Mouse (Mus musculus) heart, embryonic 16.5 days (tissue): ENCODE data around the gene Phex. TPM values are rescaled to one million over a fixed set of nuclear protein-coding genes. Genes with fewer than 3 reads are reported as not detected.

Source experiments
- ATAC-seq: fragments of 200-750 bp; cut with Nextera tagmentation; replicated peaks from 2 replicates; pipeline ENCODE4 v1.8.0; 2017; ENCODE audit warnings: moderate number of reproducible peaks; ENCODE audit not compliant: insufficient read depth, low FRiP score; ENCODE audit errors: extremely low read depth
- H3K27ac ChIP-seq: fragments of 300-500 bp; sonication (generic); 2 replicates; pipeline ENCODE4 v1.5.1; 2014; ENCODE audit warnings: mild to moderate bottlenecking, low read length, control low read depth, moderate library complexity
- H3K27me3 ChIP-seq: fragments of 300-500 bp; sonication (generic); 2 replicates; pipeline ENCODE4 v1.6.1; 2014; ENCODE audit warnings: low read length, mixed read lengths; ENCODE audit not compliant: control insufficient read depth, insufficient read depth
- H3K36me3 ChIP-seq: fragments of 300-500 bp; sonication (generic); 2 replicates; pipeline ENCODE4 v1.6.1; 2014; ENCODE audit not compliant: control insufficient read depth, insufficient read depth
- H3K4me1 ChIP-seq: fragments of 300-500 bp; sonication (generic); 2 replicates; pipeline ENCODE4 v1.6.1; 2014; ENCODE audit warnings: low read length, mixed read lengths; ENCODE audit not compliant: control insufficient read depth, insufficient read depth
- H3K4me2 ChIP-seq: fragments of 300-500 bp; sonication (generic); 2 replicates; pipeline ENCODE4 v1.6.1; 2014; ENCODE audit warnings: low read depth, mild to moderate bottlenecking, control low read depth, low read length
- H3K4me3 ChIP-seq: fragments of 300-500 bp; sonication (generic); 2 replicates; pipeline ENCODE4 v1.5.1; 2014; ENCODE audit warnings: mild to moderate bottlenecking, control low read depth, low read length
- H3K9ac ChIP-seq: fragments of 300-500 bp; sonication (generic); 2 replicates; pipeline ENCODE4 v1.6.1; 2014; ENCODE audit warnings: low read length, control low read depth
- H3K9me3 ChIP-seq: fragments of 300-500 bp; sonication (generic); replicated peaks from 2 replicates; pipeline ENCODE4 v1.6.1; 2016; ENCODE audit warnings: low read length; ENCODE audit not compliant: control insufficient read depth
- WGBS: fragments of 180-500 bp; shearing (Covaris S2); extraction: QIAGEN DNeasy Blood & Tissue Kit; methylation state at CpG from one replicate; pipeline ENCODE4 v1.1.7; 2014; 5-methylcytosine and 5-hydroxymethylcytosine counted together
- polyA plus RNA-seq: library from polyadenylated mRNA; unstranded; fragments of >200 nt; fragmentation: Nextera tagmentation; extraction: Ambion mirVana; gene quantifications from 2 replicates; pipeline ENCODE4 v1.2.1, GENCODE M21; 2015

Gene Phex
- polyA plus RNA-seq, 1 experiment from 2014 or later, result 0.25 TPM

DNA sequence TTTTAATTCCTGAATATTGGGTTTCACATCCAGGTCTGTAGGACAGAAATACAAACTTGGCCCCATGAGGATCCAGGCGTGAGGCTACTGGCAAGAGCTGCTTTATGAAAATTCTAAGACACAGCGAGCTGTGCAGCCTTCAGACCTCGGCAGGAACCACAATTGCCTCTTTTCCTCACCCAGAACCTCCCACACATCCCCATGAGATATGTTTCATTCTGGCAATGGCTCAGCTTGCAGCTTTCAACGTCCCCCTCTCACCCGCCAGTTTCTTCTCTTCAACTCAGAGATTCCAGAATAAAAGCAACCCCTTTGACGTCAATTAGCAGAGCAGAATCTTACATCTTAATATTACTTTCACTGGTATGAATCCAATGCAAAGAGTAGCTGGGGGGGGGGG is 25.0 kb downstream of the Phex start:
- Histone ChIP-seq H3K27me3 (no peaks in the 10 kb centered on the region), H3K4me3 (no peak overlapping the region), H3K4me2 (no peak overlapping the region), H3K9me3 (no peaks in the 10 kb centered on the region), H3K27ac (no peak overlapping the region), H3K4me1 (no peaks in the 10 kb centered on the region), H3K9ac (no peak overlapping the region), H3K36me3 (no peaks in the 10 kb centered on the region)
- WGBS, result 65% methylated on average over 6 of the region's 6 CpGs
- no peak for ATAC-seq

GRCm38 (mm10) chrX:157388419-157388818 is 26.7 kb downstream of the Phex start:
- no peaks in the 10 kb centered on the region for H3K27me3 ChIP-seq
- no peaks in the 10 kb centered on the region for H3K9me3 ChIP-seq
- no peaks in the 10 kb centered on the region for H3K4me1 ChIP-seq
- no peak overlapping the region for H3K27ac ChIP-seq
- H3K4me2 ChIP-seq, result no peak overlapping the region
- H3K4me3 ChIP-seq, result no peak overlapping the region
- H3K9ac ChIP-seq, result no peak overlapping the region
- ATAC-seq, result no peak
- H3K36me3 ChIP-seq, result no peaks in the 10 kb centered on the region
- WGBS, result 82% methylated on average over 3 of the region's 3 CpGs

- ATAC-seq, result no peak
- Histone ChIP-seq H3K4me3 (no peak overlapping the region), H3K36me3 (no peaks in the 10 kb centered on the region), H3K27ac (no peak overlapping the region), H3K4me2 (no peak overlapping the region), H3K27me3 (no peaks in the 10 kb centered on the region), H3K9ac (no peak overlapping the region), H3K4me1 (no peaks in the 10 kb centered on the region), H3K9me3 (no peaks in the 10 kb centered on the region)
- 67% methylated on average over 5 of the region's 5 CpGs for WGBS
These were observed 28.1 kb downstream of the Phex start for GRCm38 (mm10) chrX:157387025-157387424.

DNA sequence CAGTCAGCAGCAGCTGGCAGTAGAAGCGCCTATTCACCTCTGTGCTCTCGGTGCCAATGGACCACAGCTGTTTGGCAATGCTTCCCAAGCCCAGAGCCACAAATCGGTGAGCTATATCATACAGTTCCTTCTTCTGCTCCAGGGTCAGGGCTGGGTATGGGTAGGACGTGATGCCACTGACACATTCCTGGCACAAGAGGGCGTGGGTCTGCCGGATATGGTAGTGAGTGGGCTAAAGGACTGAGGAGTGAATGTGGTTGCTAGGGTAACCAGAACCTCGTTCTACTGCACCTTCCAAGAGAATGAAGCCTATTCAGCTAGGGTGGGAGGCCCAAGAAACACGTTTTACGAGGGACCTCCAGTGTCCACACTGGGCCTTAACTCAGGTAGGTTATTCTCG is 36.3 kb downstream of the Phex start:
- Histone ChIP-seq H3K27me3 (no peaks in the 10 kb centered on the region), H3K4me1 (no peaks in the 10 kb centered on the region), H3K4me2 (no peak overlapping the region), H3K9me3 (no peaks in the 10 kb centered on the region), H3K9ac (no peak overlapping the region), H3K4me3 (no peak overlapping the region), H3K27ac (no peak overlapping the region), H3K36me3 (no peaks in the 10 kb centered on the region)
- ATAC-seq, result no peak
- 50% methylated on average over 10 of the region's 10 CpGs for WGBS

DNA sequence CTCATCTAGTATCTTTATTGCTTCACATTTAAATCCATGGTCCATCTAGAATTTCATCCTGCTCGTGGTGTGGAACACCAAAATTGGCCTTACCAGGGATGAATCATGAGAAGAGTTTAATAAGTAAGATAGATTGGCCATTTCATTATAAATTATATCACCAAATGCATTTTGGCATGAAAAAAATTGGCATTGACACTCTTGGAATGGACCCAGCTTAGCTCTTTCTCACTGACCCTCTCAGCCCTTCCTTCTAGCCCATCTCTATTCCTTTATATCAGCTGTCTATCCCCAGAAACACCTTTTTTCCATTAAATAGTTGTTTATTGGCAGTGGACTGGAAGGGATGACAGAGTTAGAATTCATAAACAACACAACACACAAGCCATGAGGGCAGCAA is 37.7 kb downstream of the Phex start:
- Histone ChIP-seq H3K36me3 (no peaks in the 10 kb centered on the region), H3K27me3 (no peaks in the 10 kb centered on the region), H3K9me3 (no peaks in the 10 kb centered on the region), H3K4me3 (no peak overlapping the region), H3K4me1 (no peaks in the 10 kb centered on the region), H3K4me2 (no peak overlapping the region), H3K9ac (no peak overlapping the region), H3K27ac (no peak overlapping the region)
- ATAC-seq, result no peak
- 50% methylated on average over 1 of the region's 1 CpGs for WGBS

DNA sequence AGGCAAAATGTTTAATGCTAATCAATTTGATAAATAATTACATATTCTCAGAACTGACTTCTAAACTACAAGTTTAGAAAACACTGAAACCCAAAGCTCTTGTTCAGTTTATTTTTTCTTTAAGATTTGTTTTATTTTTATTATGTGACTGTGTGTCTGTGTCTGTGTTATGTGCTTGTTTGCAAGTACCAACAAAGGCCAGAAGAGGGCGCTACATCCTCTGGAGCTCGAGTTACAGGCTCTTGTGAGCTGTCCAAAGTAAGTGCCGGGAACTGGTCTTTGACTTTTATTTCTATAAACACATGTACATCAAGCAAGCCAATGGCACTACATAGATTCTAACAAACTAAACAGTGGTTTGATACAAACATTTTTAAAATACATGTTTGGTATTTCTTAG is 41.2 kb downstream of the Phex start:
- Histone ChIP-seq H3K9me3 (no peaks in the 10 kb centered on the region), H3K4me2 (no peak overlapping the region), H3K36me3 (no peaks in the 10 kb centered on the region), H3K4me3 (no peak overlapping the region), H3K4me1 (no peaks in the 10 kb centered on the region), H3K27ac (no peak overlapping the region), H3K9ac (no peak overlapping the region), H3K27me3 (no peaks in the 10 kb centered on the region)
- WGBS, result 52% methylated on average over 3 of the region's 3 CpGs
- no peak for ATAC-seq

GRCm38 (mm10) chrX:157369166-157369565 is 45.9 kb downstream of the Phex start:
- no peak overlapping the region for H3K4me3 ChIP-seq
- no peaks in the 10 kb centered on the region for H3K27me3 ChIP-seq
- H3K36me3 ChIP-seq, result no peaks in the 10 kb centered on the region
- ATAC-seq, result no peak
- H3K4me1 ChIP-seq, result no peaks in the 10 kb centered on the region
- H3K4me2 ChIP-seq, result no peak overlapping the region
- H3K9me3 ChIP-seq, result no peaks in the 10 kb centered on the region
- H3K9ac ChIP-seq, result no peak overlapping the region
- H3K27ac ChIP-seq, result no peak overlapping the region

DNA sequence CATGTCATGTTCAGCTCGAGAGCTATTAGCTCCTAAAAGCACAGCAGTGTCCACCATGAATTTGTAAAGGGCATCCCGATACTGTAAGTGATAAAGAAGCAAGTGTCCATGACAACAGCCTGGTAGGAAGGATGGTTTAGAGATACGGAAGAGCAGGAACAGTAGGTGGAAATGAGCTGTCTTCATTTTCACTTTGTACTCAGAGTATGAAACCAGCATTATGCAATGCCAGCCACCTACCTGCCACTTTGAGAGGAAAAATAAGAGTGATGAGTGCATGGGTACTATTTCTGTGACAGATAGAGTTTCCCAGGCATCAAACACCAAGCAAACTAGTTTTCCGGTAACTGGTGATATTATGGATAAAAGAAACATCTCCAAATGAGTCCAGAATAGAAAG is 59.6 kb downstream of the Phex start:
- Histone ChIP-seq H3K4me3 (no peak overlapping the region), H3K9ac (no peak overlapping the region), H3K27me3 (no peaks in the 10 kb centered on the region), H3K9me3 (no peaks in the 10 kb centered on the region), H3K27ac (no peak overlapping the region), H3K36me3 (no peaks in the 10 kb centered on the region), H3K4me1 (no peaks in the 10 kb centered on the region), H3K4me2 (no peak overlapping the region)
- ATAC-seq, result no peak
- 76% methylated on average over 4 of the region's 4 CpGs for WGBS

DNA sequence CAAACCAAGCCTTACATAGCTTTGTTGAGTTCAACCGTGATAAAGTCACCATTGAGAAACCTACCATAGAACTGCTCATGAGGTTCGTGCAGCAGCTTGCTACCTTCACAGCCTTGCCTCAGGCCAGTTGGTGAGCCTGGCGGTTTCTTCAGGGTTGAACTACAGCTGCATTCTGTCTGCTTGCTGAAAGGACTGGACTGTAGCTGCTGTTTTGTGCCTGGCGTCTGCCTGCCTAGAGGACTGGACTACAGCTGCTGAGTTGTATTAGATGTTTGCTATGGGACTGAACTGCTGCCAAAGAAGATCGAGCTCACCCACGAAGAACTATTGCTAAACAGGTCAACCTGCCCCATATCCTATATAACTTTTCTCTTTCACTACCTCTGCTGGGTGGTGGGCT is 68.9 kb downstream of the Phex start:
- Histone ChIP-seq H3K4me3 (no peak overlapping the region), H3K4me1 (no peaks in the 10 kb centered on the region), H3K36me3 (no peaks in the 10 kb centered on the region), H3K9ac (no peak overlapping the region), H3K9me3 (no peaks in the 10 kb centered on the region), H3K27ac (no peak overlapping the region), H3K4me2 (no peak overlapping the region), H3K27me3 (no peaks in the 10 kb centered on the region)
- no peak for ATAC-seq
- 71% methylated on average over 6 of the region's 6 CpGs for WGBS

DNA sequence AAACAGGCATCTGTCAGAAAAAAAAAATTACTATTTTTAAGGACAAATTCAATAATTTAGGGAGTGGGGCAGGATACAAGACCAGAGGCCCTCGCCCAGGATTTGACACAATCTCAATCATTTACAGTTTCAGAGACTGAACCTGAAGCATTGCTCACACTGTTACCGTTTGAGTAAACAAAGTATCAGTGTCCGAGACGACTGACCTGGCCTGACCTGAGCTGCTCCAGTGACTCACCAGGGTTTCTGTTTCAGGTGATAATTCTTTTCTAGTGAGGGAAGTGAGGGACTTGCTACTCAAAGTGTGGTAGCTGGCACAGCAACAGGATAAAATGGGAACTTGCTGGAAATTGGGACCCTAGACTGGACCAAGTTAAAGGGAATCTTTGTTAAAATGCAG is 80.4 kb downstream of the Phex start:
- Histone ChIP-seq H3K36me3 (no peaks in the 10 kb centered on the region), H3K9ac (no peak overlapping the region), H3K4me2 (no peak overlapping the region), H3K4me3 (no peak overlapping the region), H3K27me3 (no peaks in the 10 kb centered on the region), H3K27ac (no peak overlapping the region), H3K4me1 (no peaks in the 10 kb centered on the region), H3K9me3 (no peaks in the 10 kb centered on the region)
- WGBS, result 39% methylated on average over 4 of the region's 4 CpGs
- ATAC-seq, result no peak
